Mouse (Mus musculus) yolk sac, embryonic 10.5 days (tissue): ENCODE results near the gene Prkca.

Source experiments
- DNase-seq: peaks from one replicate; pipeline ENCODE4 v3.0.0-alpha.2; 2017; ENCODE audit warnings: low spot score

Prkca gene

DNA sequence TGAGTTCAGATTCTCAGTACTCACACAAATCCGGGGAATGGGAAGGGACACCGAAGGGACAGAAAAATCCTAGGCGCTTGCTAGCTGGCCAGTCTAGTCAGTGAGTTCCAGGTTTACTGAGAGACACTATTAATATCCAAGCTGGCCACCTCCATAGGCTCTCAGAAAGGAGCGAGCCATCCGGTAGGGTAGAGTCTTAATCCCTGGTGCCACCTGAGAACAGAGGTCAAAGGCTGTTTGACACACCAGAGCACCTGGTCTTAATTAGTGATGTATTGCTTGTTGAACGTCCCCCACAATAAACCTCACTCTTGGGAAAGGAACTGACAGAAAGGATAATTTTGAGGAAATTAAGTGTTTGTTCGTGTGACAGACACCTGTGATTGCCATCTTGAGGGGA lies 133.0 kb downstream of the Prkca start:
- DNase-seq: peak; percentile 44

DNA sequence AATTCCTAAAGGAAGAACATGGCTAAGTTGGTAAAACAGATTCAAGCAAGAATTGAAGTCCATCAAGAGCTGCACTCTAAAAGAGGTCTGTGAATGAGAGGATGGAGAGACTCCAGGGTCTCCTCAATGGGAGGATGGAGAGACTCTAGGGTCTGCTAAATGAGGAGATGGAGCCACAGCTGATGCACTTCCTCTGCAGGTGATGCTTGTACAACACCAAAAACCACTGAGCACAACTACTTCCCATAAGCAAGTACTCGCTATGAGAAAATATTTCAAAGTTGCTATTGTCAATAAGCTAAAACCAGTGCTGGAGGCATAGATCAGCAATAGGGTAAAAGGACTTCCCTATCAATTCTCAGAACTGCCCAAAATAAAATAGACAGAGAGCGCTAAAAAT lies 137.1 kb downstream of the Prkca start:
- no peak for DNase-seq

DNA sequence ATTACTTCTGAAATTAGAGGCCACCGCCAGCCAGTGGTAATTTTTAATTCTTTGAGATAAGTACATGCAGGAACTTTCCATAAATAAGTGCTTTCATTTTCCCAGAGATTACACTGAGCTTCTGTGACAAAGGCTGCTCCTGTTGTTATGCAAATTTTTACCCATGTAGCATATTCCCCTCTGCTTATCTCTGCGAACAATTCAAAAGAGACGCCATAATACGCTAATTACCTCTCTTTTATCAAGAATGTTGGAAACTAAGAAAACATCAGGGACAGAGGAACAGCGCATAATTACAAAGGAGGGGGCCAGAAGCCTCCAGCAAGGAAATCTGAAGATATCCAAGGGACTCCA lies 138.9 kb downstream of the Prkca start:
- no peak for DNase-seq

DNA sequence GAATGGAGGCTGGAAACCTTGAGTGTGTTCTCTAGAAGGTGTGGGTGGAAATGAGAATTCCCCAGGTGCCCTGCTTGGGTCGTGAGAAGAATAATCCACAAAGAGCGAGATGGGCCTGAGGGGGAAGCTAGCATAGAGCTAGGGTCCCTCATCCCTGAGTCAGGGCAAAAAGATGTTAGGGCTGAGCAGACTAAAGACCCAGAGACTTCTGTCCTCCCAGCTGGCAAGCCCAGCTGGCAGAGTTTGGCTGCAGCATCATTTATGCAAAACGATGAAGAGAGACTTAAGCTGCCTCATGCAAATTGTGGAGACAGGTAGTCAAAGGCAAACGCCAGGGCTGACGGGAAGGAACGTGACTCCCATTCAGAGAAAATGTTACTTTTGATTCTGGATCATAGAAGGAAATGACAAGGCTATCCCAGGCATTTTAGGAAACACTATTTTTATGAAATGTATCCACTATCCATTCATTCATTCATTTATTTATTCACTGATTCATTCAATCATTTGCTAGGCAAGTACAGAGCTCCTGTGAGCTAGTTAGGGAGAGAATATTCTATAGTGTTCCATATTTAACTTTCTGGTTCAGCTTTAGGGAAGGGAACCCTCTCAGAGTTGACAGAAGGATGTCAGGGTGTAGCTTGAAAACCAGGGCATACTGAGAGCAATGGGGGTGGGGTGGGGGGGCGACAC lies 139.4 kb downstream of the Prkca start:
- DNase-seq: no peak

DNA sequence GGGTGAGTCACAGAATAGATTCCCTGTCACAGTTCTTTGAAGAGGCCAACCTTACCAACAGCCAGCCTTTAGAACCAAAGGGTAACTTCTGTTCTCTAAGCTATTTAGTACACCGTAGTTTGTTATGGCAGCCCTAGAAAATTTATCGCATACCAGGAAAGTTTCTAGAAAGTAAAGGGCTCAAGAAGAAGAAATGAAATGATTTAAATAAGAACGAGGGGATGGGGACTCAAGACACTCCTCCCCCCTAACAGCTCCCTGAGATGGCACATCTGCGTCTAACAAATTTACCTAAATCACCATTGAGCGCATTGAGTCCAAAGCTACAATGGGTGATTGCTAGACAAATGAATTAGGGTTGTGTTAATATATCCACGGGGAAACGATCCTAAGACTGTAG lies 140.9 kb downstream of the Prkca start:
- DNase-seq: no peak

DNA sequence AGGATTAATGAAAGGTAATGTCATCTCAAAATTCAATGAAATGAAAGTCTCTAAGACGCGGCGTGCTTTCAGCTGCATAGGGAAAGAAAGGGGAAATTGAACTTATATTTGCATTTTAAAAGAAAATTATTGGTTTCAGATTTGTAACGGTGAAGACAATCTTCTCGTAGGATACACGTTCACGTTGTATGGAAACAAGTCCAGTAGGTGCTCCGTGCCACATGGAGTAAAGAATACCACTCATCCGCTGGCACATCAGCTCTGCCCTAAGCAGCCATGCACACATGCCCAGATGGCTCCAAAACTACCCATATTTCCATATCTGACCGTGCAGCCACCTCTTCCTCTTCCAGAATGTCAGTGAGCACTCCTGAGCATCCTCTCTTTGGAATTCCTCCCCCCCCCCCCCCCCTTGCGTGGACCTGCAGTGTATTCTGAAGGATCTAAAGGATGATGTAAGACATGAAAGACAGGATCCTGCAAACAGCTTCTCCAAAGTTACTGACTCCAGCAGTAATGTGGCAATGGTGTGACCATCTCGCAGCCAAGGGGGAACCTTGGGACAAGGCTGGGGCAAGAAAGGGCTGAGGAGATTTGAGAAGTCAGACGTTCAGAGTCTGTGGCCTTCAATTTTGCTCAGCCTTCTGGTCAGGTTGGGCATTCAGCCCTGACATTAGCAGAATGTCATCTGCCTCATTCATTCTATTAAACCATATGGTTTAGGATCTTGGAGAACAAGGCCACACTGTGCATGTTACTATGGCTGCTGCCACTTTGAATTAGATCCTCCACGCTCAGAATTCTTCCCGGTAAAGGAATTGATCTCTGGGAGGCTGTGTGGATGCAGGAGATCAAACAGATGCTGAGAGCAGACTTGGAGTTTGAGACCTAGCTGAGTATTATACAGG lies 142.8 kb downstream of the Prkca start:
- no peak for DNase-seq

DNA sequence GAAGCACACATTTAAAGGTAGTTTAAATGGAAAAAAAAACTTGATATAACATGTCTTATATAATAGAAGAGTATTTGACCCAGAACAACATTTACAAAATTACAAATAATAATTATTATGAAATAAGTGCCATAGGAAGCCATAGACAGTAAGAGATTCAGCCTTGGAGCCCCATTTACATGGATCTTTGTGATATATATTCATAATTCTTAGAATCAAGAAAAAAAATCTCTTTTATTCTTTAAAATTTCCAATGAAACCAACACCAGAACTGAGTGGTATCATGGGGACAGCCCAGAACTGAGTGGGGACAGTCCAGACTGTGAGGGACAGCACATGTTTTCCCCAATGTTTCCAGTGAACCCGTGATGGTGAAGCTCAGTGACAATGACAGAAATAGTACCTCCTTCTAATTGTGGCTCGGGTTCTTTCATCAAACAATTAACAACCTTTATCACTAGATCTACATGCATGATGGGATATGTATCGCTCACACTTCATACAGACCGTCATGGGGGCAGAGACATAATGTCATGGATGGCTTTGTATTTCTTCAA lies 144.2 kb downstream of the Prkca start:
- no peak for DNase-seq

DNA sequence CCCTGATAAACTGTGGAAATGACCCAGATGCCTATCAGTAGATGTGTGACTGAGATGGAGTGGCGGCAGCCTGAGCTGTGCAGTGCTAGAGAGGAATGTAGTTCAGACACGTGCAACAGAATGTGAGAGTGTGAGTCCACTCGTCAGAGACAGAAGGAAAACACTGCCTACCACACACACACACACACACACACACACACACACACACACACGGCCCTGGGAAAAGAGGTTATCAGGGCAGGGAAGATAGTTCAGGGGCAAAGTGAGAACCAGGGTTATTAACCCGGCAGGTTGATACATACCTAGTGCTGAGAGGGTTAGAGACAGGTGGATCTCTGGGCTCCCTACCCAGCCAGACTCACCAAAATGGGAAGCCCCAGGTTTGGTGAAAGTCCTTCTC lies 145.1 kb downstream of the Prkca start:
- DNase-seq: no peak

DNA sequence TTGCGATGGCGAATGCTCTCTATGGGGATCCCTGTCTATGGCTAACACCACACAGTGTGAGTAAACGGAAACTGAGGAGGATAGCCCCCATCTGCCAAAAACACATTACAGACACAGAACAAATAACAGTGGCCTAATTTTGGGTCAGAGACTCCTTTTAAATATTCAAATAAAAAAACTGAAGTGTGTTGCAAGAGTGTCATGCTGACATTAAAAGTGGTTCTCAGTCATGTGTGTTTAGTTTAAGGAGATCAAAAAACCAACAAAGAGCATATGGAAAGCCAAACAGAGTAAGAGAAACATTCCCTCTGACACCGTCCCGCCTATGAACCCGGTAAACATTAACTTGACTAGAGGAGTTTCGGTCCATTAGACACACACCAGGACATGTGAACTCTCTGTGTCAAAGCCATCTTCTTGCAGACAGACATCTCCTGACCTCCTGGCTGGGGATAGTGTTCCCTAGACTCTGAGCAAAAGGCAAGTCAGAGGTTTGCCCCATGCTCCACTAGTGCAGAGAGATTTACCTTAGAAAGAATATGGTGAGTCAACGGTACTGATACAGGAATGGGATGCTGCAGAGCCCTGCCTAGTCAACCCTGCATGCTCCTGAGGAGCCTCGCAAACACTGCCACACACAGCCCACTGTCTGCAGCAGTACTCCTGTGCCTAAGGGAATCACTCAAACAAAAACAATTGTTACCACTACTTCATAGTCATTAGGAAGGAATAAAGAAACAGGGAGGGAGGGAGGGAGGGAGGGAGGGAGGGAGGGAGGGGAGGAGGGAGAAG lies 146.1 kb downstream of the Prkca start:
- DNase-seq: peak; percentile 67

DNA sequence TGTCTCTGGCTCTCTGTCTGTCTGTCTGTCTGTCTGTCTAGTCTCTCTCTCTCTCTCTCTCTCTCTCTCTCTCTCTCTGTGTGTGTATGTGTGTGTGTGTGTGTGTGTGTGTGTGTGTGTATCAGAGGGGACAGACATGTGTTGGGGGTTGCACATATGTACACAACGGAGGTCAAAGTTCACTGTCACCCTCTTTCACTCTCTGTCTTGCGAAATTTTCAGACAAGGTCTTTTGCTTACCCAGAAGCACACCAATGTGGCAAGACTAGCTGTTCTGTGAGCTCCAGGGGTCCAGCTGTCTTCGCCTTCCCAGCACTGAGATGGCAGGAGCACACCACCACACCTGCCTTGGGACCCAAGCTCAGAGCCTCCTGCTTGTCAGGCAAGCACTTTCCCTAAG lies 146.9 kb downstream of the Prkca start:
- peak; percentile 50 for DNase-seq

DNA sequence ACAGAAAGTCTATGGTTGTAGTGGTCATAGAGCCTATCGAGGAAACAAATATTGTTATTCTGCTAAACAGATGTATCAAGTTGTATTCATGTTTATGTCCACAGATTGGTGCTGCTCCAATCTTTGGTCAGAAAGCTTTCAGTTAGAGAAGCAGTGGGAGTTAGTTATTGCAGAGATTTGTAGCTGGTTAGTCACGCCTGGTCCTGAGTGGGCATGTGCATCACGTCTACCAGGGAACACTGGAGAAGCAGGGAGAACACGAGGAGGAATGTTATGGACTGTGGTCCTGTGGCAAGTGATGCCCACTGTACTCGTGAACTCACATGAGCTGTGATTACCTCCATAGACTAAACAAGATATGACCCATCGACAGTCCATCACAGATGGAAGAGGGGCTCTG lies 153.4 kb downstream of the Prkca start:
- DNase-seq: no peak

DNA sequence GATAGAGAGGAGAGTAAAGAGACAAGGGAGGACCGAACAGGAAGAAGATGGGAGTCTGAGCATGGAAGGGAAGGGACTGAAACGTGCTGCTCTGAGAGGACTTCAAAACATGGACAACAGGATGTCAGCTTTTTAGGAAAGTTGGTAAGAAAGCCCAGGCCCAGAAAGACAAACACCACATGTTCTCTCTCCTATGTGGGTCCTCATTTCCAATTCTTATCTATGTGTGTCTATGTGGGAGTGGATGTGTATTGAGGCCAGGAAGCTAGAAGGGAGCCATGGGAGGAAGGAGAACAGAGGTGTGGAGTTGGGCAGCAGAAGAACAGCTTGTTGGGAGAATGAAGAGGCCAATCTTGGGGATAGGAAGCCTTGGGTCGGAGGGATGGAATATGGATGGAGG lies 154.4 kb downstream of the Prkca start:
- DNase-seq: no peak

DNA sequence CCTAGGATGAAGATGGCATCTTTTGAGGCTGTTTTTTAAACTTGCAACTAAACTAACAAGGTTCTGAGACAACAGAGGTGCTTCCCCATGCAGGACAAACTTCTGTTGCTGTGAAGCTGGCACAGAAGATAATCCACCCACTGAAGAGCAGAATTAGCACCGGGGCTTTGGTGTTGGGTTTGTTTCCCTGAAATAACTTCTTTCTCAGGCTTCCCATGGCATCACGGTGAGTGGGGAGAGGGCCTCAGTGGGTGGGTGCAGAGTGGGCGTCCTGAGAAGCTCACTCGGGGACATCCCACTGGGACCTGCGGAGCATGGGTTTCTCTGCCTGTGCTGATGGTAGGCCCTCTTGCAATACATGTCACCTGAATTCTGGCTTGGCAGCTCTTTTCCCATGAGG lies 161.3 kb downstream of the Prkca start:
- no peak for DNase-seq

DNA sequence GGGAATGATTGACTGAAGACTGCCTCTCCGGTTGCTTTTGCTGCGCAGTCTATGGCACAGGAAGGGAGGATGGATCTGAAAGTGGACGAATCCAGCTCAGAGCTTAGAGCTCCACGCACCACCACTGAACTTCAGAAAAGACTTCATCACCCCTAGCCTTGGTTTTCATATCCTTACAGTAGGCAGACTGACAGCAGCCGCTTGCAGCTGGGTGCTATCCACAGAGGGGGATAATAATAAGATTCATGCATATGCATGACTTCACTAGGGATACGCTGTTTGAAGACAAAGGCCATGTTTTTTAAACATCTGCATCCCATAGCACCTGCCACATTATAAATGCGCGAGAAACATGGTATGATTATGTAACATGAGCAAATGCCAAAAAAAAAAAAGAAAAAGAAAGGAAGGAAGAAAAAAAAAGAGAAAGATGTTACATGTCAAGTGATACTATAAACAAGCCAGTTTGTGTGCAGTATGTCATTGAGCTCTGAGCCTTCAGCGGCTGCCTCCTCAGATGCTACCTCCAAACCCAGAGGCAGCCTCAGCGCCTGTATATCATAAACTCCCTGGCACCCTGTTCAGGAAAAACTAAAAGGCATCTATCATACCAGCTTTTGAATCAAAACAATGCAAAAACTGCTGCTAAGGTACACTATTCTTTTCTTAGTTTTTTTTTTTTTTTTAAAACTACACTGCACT lies 162.6 kb downstream of the Prkca start:
- DNase-seq: no peak

DNA sequence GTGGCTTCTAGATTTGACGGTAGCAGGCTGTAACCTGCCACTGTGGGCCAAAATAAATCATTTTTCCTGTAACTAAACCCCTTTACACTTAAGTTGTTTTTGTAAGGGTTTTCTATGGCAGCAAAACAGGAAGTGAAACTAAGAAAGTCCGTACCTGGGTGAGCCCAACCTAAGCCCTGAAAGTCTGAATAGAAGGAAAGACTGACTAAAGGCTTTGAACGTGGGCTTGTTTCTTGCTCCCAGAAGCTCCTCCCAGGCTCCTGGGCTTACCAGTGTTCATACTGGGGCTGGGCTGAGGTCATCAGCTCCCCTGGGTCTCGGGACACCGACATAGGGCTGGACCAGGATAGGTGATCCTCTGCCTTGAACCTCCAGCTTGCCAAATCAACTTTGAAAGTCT lies 164.9 kb downstream of the Prkca start:
- DNase-seq: no peak

DNA sequence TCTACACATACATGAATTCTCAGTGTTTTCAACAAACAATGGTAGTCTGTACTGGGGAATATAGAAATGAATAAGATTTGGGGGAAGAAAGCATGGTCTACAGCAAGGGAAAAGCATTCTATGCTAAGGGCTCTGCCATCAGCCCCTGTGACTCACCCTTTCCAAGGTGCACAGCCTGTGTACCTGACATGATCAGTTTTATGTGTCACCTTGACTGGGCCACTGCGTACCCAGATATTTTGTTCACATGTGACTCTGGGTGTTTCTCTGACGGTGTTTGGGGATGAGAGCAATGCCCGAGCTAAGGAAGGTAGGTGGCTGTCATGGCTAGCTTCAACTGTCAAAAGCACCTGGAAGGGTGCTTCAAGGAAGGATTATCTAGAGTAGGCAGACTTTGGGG lies 165.5 kb downstream of the Prkca start:
- no peak for DNase-seq

DNA sequence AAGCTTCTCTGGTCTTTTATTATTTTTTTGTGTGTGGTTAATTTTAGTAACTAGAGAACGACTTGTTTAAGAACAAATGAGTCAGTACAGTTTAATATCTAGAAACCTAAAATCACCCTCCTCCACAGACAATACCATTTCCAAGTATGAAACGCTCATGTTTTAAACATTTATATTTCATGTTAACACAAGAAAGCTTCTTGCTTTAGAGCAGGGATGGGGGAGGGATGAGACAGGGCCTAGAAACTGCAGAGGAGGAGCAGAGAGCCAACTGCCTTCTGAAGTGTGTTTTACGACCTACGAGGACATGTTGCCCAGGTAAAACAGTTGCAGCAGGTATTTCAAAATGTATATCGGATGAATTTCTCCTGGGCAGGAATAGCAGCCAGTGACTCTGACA lies 167.0 kb downstream of the Prkca start:
- no peak for DNase-seq

DNA sequence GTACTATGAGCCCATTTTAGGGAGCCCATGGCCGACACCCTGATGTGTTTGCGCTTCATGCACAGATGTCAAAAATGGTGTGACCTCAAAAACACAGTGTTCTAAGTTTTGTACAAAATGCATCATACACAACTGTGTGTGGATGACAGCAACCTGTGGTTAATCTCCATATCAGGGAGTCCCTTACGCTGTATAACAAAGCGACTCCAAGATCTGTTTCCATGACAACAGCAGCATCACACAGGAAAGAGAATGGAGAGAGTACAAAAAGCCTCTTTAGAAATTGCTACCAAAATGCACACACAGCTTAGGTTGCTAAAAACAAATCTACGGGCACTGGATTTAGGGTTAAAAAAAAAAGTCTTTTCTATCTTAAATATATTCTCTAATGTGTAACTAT lies 171.8 kb downstream of the Prkca start:
- DNase-seq: no peak

DNA sequence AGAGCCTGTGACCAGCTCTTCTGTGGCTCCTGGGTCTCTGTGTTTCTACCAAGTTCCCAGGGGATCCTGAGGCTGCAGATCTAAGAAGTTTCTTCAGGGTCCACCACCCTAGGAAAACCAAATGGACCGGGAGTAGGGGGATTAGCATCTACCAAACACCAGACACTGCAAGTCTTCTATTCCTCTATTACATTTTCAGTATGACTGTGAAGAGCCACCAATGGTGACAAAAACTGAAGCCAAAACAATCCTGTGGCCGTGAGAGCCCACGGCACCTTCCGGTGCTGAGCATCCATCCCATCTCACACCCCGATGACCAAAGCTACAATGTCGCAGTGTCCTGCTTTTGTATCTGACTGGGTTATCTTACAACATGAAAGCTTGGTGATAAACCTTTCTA lies 172.5 kb downstream of the Prkca start:
- DNase-seq: no peak

DNA sequence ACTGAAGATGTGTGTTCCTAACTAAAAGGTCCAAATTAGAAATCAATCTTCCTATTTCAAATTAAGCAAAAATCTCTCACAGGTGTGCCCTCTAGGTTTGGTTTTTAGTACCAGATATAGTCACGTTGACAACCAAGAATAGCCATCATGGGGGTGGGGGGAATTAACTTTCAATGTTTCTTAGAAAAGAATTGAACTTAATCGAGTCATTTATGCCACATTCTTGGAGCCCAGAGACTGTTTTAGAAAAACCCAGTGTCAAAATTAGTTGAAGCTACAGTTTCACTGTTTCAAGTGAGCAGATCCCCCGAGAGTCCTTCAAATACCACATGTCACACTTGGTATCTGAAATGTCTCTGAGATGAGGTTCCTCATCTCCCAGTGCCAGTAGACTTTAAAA lies 173.6 kb downstream of the Prkca start:
- DNase-seq: no peak

DNA sequence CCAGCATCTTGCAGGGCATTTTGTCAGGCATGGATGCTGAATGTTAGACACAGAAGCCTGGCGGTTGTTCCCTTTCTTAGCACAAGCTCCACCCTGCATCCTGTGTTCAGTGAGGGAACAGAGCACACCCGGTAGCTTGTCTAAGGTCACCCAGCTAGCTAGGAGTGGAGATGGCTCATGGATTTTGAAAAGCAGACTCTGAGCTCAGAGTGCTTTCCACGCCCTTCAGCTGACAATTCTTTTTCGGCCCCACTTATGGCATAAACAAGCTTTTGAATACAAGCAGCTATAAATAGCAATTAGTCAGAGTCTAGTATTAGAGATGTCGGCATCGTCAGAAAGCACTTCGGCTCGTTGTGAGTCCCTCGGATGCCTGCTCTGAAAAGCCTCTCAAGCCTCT lies 178.0 kb downstream of the Prkca start:
- DNase-seq: no peak

DNA sequence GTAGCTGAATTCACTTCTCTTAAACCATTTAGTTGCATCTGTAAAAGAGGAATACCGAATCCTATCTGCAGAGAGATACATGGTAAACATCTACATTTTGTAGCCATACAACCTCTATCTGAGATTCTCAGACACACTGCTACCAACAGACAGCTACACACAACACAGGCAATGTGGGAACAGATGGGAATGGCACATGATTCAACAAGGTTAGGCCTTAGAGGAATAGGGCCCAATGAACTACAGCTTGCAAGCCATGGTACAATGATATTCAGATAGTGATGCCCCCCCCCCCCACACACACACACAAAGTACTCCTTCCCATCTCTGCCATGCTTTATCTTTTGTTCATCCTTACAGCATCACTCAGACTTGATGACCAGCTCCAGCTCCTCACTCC lies 181.1 kb downstream of the Prkca start:
- DNase-seq: no peak
